Mouse (Mus musculus) layer of hippocampus, postnatal 25 days (tissue): ENCODE measurements at regions not wholly inside any gene's neighbourhood (a gene's known extent, or its start where the extent isn't known, plus 50 kb on each side); places are given as distances from the start of the nearest gene placed in this dataset.

Source experiments
- DNase-seq, 2 experiments: peaks; one replicate each; pipeline ENCODE4 v3.0.0; 2022; ENCODE audit warnings: mixed read lengths in 2 of 2, low spot score in 1 of 2; ENCODE audit errors: extremely low spot score in 1 of 2

DNA sequence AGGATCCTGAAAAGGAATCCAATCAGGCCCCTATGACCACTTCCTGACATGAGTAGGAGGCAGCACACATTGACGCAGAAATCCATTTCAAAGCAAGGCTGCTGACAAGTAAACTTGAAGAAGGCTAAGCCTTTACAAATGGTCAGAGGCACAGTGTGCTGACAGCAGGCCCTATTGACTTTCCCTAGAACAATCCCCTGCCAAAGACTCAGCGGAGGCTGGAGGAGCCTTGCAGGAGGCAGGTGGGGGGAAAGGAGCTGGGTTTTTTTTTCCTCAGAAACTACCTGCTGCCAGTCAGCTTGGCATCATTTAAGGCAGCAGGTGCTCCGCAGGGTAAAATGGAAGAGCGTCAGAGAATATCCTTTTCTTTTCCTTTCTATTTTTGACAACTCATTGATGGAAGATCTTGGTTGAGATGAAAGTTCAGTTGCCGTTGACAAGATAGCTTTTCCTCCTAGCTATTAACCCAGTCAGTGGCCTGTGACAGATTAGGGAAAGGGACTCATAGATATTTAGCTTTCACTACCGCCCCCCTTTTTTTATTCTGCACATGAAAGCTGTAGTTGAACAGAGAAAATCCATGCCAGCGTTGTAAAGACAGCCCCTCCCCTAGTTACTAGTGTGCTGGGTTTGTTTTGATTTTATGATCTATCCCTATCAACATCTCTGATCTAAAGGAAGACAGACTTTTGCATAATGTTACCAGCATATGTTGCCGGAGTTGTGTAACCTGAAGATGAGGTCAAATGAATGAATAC is 210.6 kb downstream of the Csnka2ip start:
- no peak for DNase-seq

GRCm38 (mm10) chr16:64368608-64369399 is 233.4 kb downstream of the Csnka2ip start:
- no peak for DNase-seq

DNA sequence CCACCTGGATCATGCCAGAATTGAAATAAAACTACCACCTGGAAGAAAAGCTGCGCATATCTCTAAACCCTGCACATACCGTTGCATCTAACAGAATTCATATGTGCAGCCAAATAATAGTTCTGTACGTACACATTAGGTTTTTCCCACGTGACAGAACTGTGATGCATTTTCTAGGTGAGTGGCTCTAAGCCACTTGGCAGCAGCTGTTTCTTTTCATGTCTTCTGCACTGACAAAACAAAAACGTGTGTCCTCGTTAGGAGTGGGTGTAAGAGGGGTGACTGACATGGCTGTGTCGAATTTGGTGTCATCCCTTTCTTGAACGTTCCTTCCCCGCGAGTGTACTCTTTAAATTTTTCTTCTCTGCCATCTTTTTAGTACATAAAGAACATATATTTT is 254.3 kb downstream of the Csnka2ip start:
- no peak for DNase-seq

DNA sequence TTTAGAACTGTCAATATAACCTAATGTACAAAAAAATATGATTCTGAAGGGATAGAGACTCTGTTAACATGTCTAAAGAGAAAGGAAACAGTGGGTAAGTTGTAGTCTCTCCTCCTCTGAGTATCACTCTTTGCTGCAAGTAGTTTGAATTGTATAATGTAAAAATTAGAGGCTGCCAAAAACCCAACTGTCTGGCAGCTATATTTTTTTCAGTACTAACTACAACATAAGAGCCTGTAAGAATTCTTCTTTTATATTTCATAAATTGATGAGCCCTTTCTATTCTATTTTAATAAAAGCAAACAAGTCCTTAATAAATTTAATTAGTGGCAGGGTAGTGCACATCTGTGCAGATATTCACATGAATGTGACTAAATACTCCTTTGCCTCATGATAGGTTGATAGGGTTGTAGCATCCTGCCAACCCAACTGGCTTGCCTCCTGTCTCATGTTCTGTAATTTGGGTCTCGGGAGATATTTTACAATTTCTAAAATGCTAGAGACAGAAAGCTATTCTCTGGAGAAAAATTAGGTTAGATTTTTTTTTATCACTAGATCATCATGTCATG is 269.2 kb downstream of the Csnka2ip start:
- peak in 1 of 2 experiments; percentile 6 for DNase-seq

DNA sequence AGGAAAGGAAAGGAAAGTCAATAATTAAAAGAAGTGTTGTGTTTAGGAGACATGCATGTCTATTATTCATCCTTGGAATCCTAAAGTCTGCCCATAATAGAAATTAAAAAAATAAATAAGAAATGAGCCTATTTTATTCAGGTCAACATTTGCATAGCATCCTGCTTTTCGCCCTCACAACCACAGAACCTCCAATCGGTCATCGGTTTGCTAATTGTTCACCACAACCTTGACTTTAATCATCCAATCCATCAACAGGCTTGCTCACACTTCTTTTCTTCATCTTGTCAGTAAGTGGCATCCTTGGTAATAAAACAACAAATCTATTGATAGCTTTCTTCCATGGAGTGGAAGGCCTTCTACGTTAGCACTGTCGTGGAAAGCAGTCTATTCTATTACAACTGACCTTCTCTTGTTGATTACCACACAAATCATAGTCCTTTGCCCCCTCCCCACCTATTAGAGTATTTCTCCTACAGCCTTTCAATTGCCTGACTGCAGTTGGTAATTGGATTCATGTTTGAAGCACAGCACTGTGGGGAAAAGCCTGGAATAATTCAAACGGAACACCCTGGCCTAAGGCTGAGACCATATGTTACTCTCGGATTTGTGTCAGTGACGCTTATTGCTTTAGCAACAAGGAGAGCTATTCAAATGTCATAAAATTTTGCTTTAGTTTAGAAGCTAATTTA is 269.9 kb downstream of the Csnka2ip start:
- peak in 1 of 2 experiments; percentile 4 for DNase-seq

DNA sequence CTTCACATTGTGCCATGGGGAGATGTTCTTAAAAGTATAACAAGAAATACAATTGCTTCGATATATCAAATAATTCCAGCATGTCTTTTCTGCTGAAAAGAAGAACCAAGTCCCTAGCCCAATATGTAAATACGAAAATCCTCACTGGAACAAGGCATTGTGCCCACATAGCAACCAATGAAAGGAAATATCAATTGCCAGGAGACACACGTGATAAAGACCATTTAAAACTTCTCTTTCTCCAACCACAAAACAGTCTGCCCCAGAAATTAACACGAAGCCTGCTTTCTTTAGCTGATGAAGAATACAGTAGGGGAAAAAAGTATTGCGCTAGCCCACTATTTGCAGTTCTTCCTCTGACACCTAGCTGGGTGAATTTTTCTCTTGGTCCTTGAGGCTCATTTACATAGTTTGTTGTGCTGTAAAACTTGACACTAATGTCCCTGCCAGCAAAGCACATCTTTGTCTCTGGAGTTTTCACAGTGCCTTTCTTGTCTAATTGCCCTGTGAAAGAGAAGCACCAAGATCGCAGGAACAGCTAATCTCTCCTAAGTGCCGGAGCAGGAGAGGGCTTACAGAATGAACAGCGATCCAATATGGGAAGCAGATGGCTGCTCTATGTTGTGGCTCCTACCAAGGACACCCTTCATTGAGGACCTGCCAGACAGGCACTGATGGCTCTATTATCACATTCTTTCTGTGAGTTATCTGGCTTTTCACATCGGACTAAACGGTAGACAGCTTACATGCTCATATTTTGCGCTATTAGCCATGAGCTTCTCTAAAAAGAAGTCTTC is 272.7 kb downstream of the Csnka2ip start:
- DNase-seq: no peak

GRCm38 (mm10) chr16:64318796-64319493 is 283.3 kb downstream of the Csnka2ip start:
- DNase-seq: no peak

DNA sequence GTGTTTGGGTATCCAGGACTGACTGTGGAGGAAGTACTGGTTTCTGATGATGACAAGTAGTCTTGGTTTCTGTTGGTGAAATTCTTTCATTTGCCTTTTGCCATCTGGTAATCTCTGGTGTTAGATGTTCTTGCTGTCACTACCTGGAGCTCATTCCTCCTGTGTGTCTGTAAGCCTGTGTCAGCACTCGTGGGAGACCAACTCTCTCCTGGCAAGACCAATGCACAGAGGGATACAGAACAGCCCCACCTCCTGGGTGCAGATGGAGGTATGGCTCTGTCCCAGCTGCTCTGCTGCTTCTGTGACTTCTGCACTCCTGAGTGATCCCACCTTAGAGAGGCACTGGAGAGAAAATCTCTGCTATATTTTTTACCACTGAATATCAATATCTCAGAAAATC is 285.4 kb downstream of the Csnka2ip start:
- DNase-seq: no peak

GRCm38 (mm10) chr16:64293507-64293906 is 308.7 kb downstream of the Csnka2ip start:
- DNase-seq: no peak

- DNase-seq: no peak
Measured at GRCm38 (mm10) chr16:64285306-64285705, 316.9 kb downstream of the Csnka2ip start.

DNA sequence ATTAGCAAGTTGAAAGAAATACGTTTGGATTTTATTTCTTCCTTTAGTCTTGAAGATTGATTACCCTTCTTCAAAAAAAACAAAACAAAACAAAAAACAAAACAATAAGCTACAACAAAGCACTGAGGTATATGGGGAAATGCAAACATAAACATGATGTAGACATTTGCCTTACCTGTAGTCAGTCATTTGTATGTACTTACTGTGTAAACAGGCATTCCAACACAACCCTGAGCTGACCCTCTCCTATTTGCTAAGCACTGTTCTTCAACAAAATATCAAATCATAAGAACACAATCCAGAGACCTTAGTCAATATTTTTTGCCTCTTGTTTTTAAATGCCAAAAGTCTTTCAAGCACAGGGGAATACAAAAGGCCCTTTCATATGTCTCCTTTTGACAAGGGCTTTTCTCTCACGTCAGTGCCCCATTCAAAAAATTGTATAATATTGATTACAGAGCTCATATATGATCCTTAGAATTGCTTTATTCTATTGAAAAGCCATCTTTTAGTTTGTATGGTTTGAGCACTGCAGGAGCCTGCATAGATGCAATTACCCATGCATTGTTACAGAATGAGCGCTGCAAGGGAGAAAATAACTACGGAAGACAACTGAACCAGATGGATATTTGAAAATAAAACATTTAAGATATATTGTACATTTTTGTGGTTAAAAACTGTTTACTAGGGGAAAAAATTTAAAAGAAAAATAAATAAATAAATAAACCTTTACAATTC is 326.2 kb downstream of the Csnka2ip start:
- no peak for DNase-seq

- DNase-seq: no peak
Measured at GRCm38 (mm10) chr16:64275420-64275819, 326.8 kb downstream of the Csnka2ip start.

- DNase-seq: peak in 1 of 2 experiments; percentile 4
Measured at GRCm38 (mm10) chr16:64264960-64265736, 337.1 kb downstream of the Csnka2ip start.

GRCm38 (mm10) chr16:64251155-64251554 is 351.1 kb downstream of the Csnka2ip start:
- DNase-seq: no peak

- no peak for DNase-seq
Measured at GRCm38 (mm10) chr16:64248743-64249142, 353.5 kb downstream of the Csnka2ip start.

DNA sequence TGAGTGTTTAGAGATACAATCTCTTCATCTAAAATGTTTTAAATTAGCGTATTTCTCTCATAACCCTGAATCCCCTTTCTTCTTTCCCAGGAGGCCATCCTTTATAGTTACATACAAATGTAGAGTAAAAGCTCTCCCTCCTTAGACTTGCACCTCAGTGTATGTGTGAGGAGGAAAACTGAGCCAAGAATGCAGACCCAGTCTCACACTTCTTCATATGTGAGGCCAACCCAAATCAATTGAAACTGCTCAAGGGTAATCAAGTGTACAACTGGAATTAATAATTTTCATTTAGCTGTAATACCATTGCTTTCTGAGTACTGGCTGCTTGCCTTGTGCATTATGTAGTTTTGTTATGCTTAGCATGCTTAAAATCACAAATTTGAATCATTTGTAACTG is 356.3 kb downstream of the Csnka2ip start:
- DNase-seq: no peak

DNA sequence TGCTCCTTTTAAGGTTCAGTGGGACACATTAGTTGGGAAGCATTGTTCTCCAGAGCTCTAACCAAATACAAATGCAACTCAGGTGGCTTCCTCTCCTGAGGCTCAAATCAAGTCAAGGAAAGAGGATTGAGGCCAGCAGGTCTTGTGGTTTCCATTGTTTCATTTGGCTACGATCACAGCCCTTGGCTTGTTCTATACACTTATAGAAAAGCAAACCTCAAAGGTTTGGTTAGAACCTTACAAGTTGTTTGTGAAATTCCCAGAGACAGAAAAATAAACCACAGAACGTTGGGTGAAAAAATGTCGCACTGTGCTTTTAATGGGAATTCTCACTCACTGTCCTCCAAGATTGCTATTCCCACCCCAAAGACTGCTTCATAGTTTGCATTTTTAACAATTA is 360.4 kb upstream of the Epha3 start:
- no peak for DNase-seq

DNA sequence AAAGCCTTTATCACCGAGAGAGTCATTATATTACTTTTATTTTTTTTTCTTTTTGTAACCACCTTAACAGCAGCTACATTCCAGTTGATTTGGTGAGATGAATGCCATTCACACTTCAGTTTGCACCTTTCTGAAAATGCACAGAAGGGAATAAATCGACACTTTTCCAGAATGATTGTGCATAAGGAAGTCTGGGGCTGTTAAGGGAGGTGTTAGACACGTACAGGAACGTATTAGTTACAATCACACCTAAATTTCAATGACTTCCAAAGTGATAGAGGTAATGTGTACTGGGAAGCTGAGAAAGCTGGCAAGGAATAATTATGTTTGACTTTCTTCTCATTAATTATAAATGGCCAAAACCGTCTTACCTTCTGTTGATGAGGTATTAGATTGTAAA is 352.7 kb upstream of the Epha3 start:
- no peak for DNase-seq
